Mouse (Mus musculus) brain, embryonic 14.5 days (tissue): ENCODE measurements around the gene Gm3250. TPM values are rescaled to one million over a fixed set of nuclear protein-coding genes. Genes with fewer than 3 reads are reported as not detected.
"Not testable (repeated sequence)": the region's sequence is repeated elsewhere in the genome, so short reads cannot be mapped to it uniquely, and the experiment has no call there.

Experiments used
- DNase-seq: peaks from one replicate; pipeline ENCODE4 v3.0.0-alpha.2; 2011; ENCODE audit warnings: low read depth
- CTCF ChIP-seq: fragments of 200-500 bp; IDR thresholded peaks from 2 replicates; pipeline ENCODE4 v1.5.1; 2012; ENCODE audit warnings: inconsistent platforms, mild to moderate bottlenecking, moderate library complexity, borderline replicate concordance; ENCODE audit not compliant: insufficient read depth, insufficient read length; ENCODE audit errors: extremely low read depth
- POLR2A ChIP-seq: fragments of 200-500 bp; IDR thresholded peaks from 2 replicates; pipeline ENCODE4 v1.6.1; 2012; ENCODE audit warnings: mild to moderate bottlenecking, inconsistent platforms, borderline replicate concordance; ENCODE audit not compliant: poor library complexity, insufficient read depth, insufficient read length, severe bottlenecking; ENCODE audit errors: extremely low read depth
- polyA plus RNA-seq: library from polyadenylated mRNA; depleted of rRNA; stranded (reverse); fragments of >200 nt; gene quantifications from 2 replicates; pipeline ENCODE4 v1.2.3, GENCODE M21; 2012; rRNA removed

Gene Gm3250
- polyA plus RNA-seq = not detected in 2 replicates

DNA sequence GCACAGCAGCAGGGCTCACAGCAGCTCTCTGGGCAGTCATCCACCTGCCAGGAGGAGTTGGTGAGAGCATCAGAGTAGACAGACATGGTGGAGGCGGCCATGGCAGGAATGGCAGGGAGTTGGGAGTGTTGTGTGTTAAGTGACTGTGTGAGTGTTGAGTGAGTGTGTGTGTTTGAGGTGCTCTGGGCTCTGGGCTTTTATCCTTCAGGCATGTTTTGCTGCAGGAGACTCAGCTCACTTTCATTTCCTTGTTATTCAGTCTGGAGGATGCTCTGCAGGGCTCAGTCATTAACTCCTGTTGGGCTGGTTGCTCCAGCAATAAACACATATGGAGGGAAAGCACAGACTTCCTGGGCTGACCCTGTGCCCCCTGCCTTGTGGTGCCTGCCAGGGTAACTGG, at the start of gene Gm3250:
Gene Gm3250, minus strand, starts transcription at position 101 of the 400 bp plus-strand sequence.
- not testable (repeated sequence) for DNase-seq

GRCm38 (mm10) chr10:77826951-77827350, 44.6 kb upstream of the Gm3250 start, which contains the start of gene Krtap10-4:
Gene Krtap10-4 (minus strand): TSS chr10:77827095.
- TF ChIP-seq CTCF (no peak), POLR2A (no peak)
- DNase-seq = no peak

GRCm38 (mm10) chr10:77819203-77819602, 36.9 kb upstream of the Gm3250 start:
- TF ChIP-seq CTCF (no peak), POLR2A (no peak)
- peak; percentile 41 for DNase-seq

DNA sequence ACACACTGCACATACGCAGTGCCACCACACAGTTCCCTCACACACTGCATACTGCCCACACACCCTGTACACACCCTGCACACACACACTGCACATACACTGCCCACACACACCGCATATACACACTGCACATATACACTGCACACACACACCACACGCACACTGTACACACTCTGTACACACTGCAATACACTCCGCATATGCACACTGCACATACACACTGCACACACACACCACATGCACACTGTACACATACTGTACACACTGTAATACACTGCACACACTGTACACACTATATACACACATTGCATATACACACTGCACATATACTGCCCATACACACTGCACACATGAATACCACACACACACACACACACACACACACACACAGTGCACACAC, 36.2 kb upstream of the Gm3250 start:
- TF ChIP-seq CTCF = no peak
- no peak for TF ChIP-seq POLR2A
- DNase-seq = no peak

GRCm38 (mm10) chr10:77815514-77815913, 33.2 kb upstream of the Gm3250 start:
- TF ChIP-seq CTCF (peak; percentile 66), POLR2A (no peak)
- no peak for DNase-seq

DNA sequence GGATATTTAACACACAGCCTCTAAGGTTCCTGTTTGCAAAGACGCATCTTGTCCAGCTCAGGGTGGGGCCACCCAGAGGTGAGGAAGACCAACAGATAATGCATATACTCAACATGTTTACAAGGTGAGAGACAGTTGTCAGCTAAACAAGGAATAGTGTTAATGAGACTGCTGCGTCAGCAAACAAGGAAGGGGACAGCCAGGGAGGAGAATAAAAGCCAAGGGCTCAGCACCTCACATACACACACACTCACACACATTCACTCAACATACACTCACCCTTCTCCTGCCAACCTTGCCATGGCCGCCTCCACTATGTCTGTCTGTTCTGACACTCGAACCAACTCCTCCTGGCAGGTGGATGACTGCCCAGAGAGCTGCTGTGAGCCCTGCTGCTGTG, 32.0 kb upstream of the Gm3250 start, which contains the start of gene Gm2696:
Gene Gm2696, plus strand, starts transcription at position 301 of the 400 bp plus-strand sequence.
- DNase-seq = no peak
- TF ChIP-seq CTCF = no peak
- no peak for TF ChIP-seq POLR2A

DNA sequence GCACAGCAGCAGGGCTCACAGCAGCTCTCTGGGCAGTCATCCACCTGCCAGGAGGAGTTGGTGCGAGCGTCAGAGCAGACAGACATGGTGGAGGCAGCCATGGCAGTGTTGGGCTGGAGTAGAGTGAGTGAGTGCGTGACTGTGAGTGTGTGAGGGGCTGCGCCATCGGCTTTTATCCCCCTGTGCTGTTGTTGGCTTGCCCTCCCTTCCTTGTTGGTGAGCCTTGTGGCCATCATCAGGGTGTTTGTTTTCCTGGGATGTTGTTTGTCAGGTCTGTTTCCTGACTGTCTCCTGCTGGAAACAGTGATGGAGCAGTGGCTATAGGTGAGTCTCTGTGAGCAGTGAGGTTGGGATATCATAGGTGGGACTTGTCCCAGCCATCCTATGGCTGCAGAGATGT, 29.4 kb upstream of the Gm3250 start, which contains the start of gene Gm9507:
Gene Gm9507, minus strand, starts transcription at position 101 of the 400 bp plus-strand sequence.
- DNase-seq = no peak
- no peak for TF ChIP-seq CTCF
- no peak for TF ChIP-seq POLR2A

DNA sequence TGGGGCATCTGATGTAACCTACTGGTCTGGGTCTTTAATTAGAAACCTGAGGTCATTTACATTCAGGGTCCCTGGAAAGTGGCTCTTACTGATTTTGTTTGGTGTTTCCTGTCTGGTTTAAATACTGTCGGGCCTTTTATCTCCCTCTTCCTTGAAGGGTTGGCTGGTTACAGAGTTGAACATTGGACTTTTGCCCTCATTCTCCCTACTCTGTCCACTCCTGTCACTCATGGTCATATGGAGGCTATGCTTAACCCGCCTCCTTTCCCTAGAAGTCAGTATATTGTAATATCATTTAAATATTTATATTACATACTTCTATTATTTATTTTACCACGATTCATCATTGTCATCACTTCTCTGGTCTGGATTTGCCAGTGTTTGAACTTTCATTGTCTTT, 21.8 kb upstream of the Gm3250 start:
- DNase-seq = no peak
- TF ChIP-seq CTCF (no peak), POLR2A (no peak)

DNA sequence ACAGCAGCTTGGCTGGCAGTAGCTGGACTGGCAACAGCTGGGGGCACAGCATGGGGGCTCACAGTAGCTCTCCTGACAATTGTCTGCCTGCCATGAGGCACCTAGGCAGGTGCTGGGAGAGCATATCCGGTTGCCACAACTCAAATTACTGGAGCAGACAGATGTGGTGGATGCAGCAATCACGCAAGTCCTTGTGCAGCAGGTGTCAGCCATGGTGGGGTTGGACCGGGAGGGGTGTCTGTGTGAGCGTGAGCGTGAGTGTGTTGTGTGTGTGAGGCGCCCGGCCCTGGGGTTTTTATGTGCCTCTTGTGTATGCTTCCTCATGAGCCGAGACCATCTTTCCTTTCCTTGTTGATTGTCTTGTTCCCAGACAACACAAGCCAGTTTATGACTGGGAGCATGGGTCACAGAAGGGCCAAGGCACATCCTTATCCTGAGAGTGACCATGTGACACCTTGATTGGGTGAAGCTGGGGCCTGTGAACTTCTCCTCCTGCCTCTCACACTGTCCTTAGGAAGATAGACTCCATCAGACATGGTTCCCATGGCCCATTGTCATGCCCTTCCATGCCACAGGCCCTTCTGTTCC, 16.7 kb upstream of the Gm3250 start, which contains the start of gene Gm19668:
Gene Gm19668, minus strand, starts transcription at position 213 of the 588 bp plus-strand sequence.
- TF ChIP-seq CTCF = no peak
- no peak for DNase-seq

DNA sequence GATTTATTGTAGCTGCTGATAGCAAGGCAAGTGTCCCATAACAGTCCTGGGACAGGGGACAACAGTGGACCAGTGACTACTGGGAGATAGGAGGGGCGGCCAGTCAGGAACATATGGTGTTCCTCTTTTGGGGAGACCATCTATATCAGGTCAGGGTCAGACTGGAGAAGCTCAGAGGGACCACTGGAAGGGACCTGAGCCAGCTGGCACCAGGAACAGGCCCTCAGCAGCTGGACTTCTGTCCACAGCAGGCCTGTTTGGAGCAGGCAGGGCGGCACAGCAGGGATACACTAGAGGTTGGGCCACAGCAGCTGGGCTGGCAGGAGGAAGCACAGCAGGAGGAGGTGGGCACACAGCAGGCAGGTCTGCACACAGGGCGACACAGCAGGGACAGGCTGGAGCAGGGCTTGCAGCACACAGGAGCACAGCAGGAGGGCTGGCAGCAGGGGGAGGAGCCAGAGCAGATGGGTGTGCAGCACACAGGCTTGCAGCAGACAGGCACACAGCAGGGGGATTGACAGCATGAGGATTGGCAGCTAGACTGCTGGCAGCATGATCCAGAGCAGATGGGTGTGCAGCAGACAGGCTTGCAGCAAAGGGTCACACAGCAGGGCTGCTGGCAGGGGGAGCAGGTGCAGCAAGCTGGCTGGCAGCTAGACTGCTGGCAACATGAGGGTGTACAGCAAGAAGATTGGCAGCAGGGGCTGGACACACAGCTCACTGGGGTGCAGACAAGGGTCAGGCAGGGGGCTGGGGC, 16.0 kb upstream of the Gm3250 start:
- peak; percentile 54 for DNase-seq

DNA sequence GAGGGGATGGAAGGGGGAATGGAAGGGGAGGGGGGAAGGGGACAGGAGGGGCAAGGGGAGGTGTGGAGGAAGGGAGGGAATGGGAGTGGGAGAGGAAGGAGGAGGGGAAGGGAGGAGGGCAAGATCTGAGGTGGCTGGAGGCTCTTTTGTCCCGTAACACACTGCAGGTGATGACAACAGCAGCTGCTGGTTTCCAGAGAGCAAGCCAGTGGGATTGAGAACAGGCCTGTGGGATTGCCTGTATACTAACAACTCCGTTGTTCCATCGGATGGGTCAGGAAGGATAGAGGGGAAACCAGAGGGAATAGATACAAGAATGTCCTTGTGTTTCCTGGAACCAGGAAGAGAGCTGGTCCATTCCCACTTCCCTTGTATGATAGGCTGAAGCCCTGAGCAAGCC, 15.3 kb upstream of the Gm3250 start:
- DNase-seq = peak; percentile 29
- no peak for TF ChIP-seq CTCF
- TF ChIP-seq POLR2A = no peak

DNA sequence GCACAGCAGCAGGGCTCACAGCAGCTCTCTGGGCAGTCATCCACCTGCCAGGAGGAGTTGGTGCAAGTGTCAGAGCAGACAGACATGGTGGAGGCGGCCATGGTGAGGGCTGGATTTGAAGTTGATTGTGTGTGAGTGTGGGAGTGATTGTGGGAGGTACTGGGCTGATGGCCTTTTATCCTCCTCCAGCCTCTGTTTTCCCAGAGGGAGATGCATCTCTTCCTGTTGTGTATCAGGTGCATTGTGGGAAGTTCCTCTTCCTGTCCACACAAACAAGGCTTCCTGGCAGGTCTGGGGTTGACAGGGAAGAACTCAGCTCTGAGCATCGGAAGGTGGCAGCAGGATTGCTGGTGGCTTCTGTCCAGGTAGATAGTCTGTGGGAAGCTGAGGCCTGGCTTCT, 12.6 kb upstream of the Gm3250 start, which contains the start of gene Gm9639:
Gene Gm9639, minus strand, starts transcription at position 101 of the 400 bp plus-strand sequence.
- TF ChIP-seq POLR2A (no peak), CTCF (no peak)
- DNase-seq = no peak
